Mouse (Mus musculus) brown adipose tissue, adult 24 weeks (tissue): ENCODE data around the gene Relch. TPM values are rescaled to one million over a fixed set of nuclear protein-coding genes. Genes with fewer than 3 reads are reported as not detected.
A peak's percentile ranks its signal among the peaks of the same experiment; 100 is the strongest.
"Not testable (repeated sequence)": the region's sequence is repeated elsewhere in the genome, so short reads cannot be mapped to it uniquely, and the experiment has no call there.

Experiments used
- H3K27ac ChIP-seq: fragments of 200-500 bp; replicated peaks from 2 replicates; pipeline ENCODE4 v1.5.1; 2012; ENCODE audit warnings: low read depth, mild to moderate bottlenecking, low read length
- H3K4me1 ChIP-seq: fragments of 200-500 bp; 2 replicates; pipeline ENCODE4 v1.6.1; 2012; ENCODE audit warnings: low read length, mixed read lengths; ENCODE audit not compliant: control insufficient read depth, insufficient read depth, insufficient read length
- H3K4me3 ChIP-seq: fragments of 200-500 bp; 2 replicates; pipeline ENCODE4 v1.5.1; 2012; ENCODE audit warnings: low read depth, mild to moderate bottlenecking, low read length, moderate library complexity; ENCODE audit not compliant: insufficient read depth
- polyA plus RNA-seq: library from polyadenylated mRNA; stranded (reverse); fragments of >200 nt; gene quantifications from 2 replicates; pipeline ENCODE4 v1.2.4, GENCODE M21; 2012; ENCODE audit not compliant: missing spikeins, insufficient read depth, insufficient read length

The Relch gene
- polyA plus RNA-seq, 1 experiment = 7.9 TPM

DNA sequence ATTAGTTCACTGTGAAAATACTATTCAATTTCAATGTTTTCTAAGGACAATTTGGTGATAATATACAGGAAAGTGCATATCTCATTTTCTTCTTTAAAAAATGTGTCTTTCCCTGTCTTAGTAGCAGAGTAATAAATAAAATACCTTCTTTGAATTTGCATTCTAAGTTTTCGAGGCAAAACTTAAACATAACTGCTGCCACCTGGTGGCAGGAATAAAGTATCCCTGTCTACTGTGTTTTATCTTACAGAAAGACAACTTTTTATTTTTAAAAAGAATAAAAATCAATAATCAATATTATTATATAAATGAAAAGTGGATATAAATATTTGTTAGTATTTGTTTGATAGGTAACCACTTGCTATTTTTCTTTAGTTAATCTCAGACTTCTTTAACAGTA, 47.6 kb downstream of the Relch start:
- no peaks in the 10 kb centered on the region for H3K4me1 ChIP-seq
- no peak overlapping the region for H3K4me3 ChIP-seq
- no peak overlapping the region for H3K27ac ChIP-seq

DNA sequence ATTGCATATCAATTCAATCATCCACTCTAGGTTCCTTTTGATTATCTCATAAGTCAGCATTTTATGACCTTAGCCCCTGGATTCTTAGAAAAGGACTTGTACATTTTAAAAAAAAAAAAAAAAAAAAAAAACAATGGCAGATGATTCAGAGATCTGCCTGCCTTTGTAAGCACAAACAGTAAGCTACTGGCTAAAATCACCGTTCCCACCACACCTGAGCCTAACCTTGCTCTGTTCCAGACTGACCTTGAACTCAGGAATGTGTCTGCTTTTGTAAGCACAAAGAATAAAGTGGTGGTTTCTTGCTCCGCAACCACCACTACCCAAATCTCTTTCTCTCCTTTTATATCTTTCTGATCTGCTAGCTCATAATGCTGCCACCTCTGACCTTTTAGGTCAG, 49.2 kb downstream of the Relch start:
- H3K4me1 ChIP-seq = no peaks in the 10 kb centered on the region
- H3K27ac ChIP-seq = no peak overlapping the region
- no peak overlapping the region for H3K4me3 ChIP-seq

DNA sequence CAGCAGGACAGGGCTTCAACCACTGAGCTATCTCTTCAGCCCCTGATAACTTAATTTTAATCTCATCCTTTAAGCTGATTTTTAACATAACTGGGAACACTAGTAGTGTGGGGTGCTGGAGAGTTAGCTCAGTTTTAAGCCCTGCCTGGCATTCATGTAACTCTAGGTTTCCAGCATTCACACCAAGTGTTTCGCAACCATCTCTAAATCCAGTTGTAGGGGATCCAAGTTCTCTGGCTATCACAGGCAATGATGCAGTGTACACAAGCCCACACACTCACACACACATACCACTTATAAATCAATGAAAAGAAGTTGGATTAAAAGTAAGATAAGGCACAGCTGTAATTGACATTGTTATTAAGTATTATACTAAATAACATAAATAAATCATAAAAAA, 54.7 kb downstream of the Relch start:
- Histone ChIP-seq H3K4me1 (no peaks in the 10 kb centered on the region), H3K4me3 (no peak overlapping the region), H3K27ac (no peak overlapping the region)

DNA sequence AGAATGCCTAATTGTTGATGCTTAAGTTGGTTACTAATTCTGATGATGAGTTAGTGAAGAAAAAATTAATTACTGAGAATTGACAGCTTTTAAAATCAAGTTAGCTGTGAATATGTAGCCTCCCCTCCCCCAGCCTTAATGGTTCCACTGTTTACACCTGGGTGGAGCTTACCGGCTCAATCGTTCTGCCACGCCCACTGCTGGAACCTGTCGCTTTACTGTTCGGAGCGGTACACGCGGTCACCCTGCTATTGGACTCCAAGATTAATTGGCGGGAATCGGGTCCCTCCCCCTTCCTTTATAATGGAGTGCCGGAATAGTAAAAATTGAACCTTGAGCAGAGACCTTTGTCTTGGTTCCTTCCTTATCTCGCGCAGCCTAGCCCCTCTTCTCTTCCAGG, 65.6 kb downstream of the Relch start:
- not testable (repeated sequence) for H3K27ac ChIP-seq, H3K4me1 ChIP-seq, H3K4me3 ChIP-seq

DNA sequence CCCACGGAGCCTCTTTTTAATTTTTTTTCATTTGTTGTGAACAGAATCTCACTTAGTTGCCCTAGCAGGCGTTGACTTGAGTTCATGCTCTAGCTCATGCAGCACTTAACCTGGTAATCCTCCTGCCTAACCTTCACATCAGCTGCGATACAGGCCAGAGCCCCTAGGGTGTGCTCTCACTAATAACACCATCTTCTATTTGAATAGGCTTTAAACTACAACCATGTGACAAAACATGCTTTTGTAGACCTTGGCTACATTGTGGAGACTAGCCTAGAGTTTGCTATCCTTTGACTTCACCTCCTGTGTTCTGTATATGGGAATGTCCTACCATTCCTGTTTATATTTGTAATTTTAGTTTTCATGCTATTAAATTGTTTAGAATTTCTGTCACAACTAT, 71.7 kb downstream of the Relch start:
- Histone ChIP-seq H3K4me1 (no peaks in the 10 kb centered on the region), H3K4me3 (no peak overlapping the region), H3K27ac (no peak overlapping the region)

DNA sequence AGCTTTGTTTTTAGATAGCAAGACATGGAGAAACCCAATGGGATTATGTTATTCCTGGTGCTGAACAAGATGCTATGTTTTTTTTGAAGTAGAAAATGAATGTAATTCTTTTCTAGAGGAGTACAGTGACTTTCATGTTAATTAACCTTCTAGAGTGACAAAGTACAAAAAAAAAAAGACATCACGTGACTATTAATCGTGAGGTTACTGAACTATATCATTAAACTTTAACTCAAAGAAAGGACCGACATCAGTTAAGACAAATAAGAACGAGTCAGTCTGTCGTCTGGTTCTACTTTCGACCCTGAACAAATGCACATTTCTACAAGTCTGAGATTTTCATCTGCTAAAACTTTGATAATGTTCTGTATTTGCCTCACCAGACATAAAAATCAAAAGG, 74.7 kb downstream of the Relch start:
- H3K27ac ChIP-seq = no peak overlapping the region
- no peak overlapping the region for H3K4me3 ChIP-seq

DNA sequence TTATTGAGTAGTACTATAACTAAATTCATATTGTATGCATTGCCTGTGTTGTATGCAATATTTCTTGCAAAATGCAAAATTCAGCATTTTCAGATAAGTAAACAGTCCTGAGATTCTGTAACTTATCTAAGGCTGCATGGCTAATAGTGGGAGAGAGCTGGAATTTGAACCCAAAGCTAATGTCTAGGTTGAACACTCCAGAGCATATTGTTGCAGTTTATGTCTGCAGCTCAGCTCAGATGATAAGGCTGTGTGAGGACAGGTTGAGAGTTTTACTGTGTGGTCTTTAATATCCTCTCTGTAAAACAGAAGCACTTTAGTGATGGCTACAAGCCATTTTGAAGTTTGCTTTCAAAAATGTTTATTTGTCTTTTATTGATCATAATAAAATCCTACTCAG, 75.8 kb downstream of the Relch start:
- H3K4me1 ChIP-seq = no peaks in the 10 kb centered on the region

More for the DNA sequence above, 74.7 kb downstream of the Relch start:
- no peaks in the 10 kb centered on the region for H3K4me1 ChIP-seq

DNA sequence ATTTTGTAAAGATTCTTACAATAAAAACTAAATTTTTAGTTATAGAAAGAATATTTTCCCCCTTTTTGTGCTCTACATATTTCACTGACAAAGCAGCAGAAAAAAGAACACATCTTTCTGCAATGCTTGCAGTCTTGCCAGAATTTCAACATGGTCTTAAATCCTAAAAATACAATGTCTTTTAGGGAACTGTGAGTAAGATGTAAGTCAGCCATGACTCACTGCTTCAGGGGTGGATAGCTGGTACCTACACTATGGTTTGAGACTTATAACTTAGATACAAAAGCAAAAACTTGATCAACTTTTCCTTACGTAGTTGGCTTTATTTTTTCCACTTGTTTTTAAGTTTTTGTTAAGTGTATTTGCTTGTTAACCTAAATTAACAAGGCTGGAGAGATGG, 78.8 kb downstream of the Relch start:
- H3K4me3 ChIP-seq = no peak overlapping the region
- no peak overlapping the region for H3K27ac ChIP-seq
- no peaks in the 10 kb centered on the region for H3K4me1 ChIP-seq

More for the DNA sequence above, 75.8 kb downstream of the Relch start:
- Histone ChIP-seq H3K27ac (no peak overlapping the region), H3K4me3 (no peak overlapping the region)

DNA sequence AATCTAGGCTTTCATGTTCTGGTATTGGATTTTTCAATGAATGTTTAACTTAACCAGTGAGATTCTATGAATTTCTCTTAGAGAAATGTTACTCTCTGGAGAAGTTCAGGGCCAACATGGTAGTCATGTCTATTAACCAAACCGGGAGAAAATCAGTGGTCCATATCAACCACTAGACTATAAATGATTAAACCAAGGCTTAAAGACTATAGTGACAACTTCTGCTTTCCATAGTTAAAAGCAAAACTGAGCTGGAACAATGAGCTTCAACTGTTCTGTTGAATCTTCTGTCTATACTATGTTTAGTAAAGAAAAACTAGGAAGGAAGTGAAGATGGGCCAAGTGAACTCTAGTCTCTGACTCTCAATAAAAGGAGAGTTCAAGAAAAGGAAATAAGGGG, 82.8 kb downstream of the Relch start:
- H3K4me3 ChIP-seq = no peak overlapping the region
- H3K4me1 ChIP-seq = no peaks in the 10 kb centered on the region
- no peak overlapping the region for H3K27ac ChIP-seq

DNA sequence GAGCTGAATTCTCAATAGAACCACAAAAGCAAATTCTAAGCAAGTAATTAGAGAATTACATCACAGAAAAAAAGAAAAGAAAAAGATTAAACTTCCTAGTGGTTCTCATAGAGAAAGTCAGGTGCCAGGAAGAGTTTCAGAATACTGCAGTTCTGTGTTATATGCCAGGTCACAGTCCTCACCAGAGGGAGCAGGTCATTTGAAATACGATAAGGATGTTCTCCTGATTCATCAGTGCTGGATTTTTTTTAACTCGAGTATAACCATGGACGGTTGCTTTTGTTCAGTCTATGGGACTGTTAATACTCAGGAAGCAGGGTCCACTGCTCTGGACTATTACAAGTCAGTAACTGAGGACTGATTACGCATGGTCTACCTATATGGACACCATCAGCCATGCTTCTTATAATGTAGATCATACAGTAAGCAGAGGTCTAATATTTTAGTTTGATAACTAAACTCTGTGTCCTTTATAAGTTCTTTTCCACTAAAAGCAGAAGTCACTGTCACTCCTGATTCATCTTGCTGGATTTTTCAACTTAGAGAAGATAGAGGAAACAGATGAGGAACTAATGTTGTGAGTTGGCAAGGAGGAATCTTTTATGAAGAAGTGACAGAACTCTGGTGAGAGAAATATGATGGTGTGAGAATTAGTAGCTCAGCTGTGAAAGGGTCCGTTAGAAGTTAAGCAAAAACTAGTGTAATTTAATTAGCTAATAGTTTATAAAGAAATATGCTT, 83.4 kb downstream of the Relch start:
- no peak overlapping the region for H3K4me3 ChIP-seq
- H3K4me1 ChIP-seq = no peaks in the 10 kb centered on the region
- peak overlapping the region; percentile 13; the same call in 1 of the 2 replicates for H3K27ac ChIP-seq

DNA sequence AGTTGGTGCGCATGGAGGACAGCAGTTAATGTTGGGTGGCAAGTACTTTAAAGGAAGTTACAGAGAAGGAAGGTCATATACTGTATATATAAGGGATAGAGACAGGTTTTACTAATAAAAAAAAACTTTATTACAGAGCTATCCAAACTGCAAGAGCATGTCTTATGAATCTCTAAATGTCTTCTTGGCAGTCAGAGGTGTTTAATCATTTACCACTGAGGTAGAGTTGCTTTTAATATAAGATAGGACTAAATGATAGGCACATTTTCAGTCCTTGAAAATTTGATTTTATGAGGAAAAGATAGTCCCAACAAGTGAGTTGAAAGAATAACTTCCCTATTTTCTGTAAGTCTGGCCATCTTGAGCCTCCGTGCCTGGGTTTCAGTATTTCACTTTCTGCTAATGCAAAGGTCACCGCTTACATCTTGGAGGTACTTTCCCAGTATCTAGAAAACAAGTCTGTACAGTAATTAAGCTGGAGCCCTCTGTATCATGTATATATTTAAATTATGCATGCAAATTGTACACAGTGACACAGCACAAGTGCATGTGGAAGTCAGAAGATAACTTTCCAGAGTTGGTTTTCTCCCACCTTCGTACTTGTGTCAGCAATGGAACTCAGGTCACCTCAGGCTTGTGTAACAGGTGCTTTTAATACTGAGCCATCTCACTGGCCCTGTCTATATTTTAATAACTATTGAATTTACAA, 84.6 kb downstream of the Relch start:
- no peak overlapping the region for H3K27ac ChIP-seq
- H3K4me3 ChIP-seq = no peak overlapping the region
- no peaks in the 10 kb centered on the region for H3K4me1 ChIP-seq

DNA sequence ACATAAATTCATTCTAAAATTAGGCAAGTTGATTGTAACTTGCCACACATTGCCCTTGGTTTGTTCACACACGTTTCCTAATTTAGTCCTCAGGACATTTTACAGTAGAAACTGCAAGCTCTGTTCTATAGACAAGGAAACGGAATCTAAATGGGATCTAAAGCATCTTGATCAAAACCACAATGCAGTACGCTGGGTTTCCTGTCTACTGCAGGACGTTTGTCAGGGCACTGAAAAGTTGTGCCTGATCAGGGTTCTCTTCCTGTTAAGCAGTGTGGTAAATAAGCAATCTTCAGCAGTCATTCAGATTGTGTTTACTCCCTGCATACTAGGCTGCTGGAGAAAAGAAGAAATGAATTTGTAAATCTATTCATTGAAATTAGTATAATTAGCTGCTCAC, 88.5 kb downstream of the Relch start:
- Histone ChIP-seq H3K4me1 (no peaks in the 10 kb centered on the region), H3K4me3 (no peak overlapping the region), H3K27ac (no peak overlapping the region)

DNA sequence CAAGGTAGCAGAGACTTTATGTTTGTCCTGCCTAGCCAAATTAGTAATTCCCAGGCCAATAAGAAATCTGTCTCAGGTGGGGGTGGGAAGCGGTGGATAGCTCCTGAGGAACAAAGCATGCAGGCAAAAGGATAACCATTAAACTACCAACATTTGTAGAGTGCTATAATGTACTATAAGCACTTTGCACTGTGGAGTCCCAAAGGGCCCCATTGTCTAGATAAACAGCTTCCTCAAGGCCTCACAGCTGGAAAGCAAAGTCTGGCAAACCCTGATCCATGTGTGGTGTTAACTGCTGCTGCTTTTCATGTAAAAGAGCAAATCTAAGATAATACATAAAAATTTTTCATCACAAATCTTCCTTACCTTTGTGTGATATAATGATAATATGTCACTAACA, 89.3 kb downstream of the Relch start:
- Histone ChIP-seq H3K4me1 (no peaks in the 10 kb centered on the region), H3K4me3 (no peak overlapping the region), H3K27ac (no peak overlapping the region)

DNA sequence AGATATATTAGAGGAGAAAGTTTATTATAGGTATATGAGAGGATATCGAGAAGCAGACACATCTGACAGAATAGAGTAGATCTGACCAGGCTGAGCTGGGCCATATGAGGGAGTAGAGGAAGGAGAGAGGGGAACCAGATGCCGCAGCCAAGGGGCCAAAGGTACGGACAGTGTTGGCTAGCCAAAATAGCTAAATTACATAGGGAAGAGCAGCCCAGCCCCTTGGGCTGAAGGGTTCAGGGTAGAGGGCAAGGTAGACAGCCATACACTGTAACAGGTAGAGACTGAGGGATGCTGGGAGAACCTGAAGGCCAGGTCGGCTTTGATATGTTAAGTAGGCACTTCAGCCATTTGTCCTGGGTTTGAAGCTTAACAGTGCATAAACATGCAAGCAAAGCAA, 95.1 kb downstream of the Relch start:
- Histone ChIP-seq H3K4me3 (no peak overlapping the region), H3K4me1 (no peaks in the 10 kb centered on the region), H3K27ac (no peak overlapping the region)

DNA sequence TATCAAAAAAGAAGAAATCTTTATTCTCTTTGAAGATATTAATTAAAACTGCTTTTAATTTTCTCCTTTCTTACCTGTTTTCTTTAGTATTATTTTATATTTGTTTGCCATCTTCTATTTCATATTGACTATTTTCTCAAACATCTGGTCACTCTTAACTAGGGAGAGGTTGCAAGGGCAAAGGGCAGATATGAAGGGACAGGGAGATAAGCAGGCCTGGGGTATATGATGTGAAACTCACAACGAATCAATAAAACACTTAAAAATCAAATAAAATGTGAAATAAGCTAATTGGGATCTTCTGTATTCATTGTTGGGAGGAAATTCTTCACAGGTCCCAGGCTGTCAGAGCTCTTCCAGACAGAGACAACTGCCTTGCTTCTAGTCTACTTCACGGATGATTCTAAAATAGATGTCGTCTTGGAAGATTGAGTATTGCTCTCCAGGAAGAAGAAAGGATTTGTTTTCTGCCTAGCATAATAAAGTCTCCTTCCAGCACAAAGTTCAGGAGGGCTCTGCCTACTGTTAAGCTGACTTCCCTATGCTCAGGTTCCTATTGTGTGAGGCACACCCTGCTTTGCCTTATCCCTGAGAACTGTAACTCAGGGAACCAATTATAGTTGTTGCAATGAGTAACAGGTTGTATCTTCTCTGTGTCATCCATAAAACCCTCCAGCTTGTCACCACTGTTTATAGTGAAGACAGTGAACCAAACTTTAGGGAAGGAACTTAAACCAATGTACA, 95.9 kb downstream of the Relch start:
- no peaks in the 10 kb centered on the region for H3K4me1 ChIP-seq
- no peak overlapping the region for H3K27ac ChIP-seq

More for the DNA sequence above, 95.9 kb downstream of the Relch start:
- H3K4me3 ChIP-seq = no peak overlapping the region
